Mouse (Mus musculus) layer of hippocampus, postnatal 36 days (tissue): Measurements from ENCODE around the gene Slc17a7. TPM values are rescaled to one million over a fixed set of nuclear protein-coding genes. Genes with fewer than 3 reads are reported as not detected.
A peak's percentile ranks its signal among the peaks of the same experiment; 100 is the strongest.
"Not testable (repeated sequence)": the region's sequence is repeated elsewhere in the genome, so short reads cannot be mapped to it uniquely, and the experiment has no call there.

ENCODE experiments used
- DNase-seq, 2 experiments: peaks; one replicate each; pipeline ENCODE4 v3.0.0; 2022
- total RNA-seq, 2 experiments: library from RNA; stranded (reverse); gene quantifications; 2 replicates each; pipeline ENCODE4 v1.2.3; 2021

The Slc17a7 gene
- total RNA-seq: 1,000 to 10,000 TPM; 1,360 to 1,418 TPM

DNA sequence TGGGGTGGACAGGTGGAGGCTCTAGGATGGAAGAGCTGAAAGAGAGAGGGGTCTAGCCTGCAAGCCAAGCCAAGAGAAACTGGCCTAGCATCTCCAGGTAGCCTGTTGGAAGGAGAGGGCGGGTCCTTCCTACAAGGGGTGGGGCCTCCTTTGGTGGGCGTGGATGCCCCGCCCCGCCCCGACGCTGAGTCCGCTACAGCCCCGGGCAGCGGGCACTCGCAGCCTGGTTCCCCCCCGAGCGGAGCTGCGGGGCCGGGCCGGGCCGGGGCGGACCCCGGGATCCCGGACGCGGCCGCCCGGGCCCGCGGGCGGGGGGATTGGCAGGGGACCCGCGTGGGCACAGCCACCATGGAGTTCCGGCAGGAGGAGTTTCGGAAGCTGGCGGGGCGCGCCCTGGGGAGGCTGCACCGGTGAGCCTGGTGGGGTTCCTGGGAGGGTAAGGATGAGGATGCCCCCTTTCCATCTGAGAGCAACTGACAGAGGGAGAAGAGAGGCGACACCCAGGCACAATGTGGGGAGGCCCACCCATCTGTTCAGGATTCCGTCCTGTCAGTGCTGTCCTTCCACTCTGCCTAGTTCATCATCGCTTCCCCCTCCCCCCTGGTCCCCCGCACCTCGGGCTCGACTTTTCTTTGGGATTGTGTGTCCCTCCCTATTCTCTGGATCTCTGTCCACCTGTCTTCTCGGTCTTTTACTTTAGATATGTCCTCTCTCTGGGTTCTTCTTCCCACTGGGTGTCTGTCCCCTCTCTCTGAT is at the start of gene Slc17a7:
TSS of gene Slc17a7 (plus strand) at position 215 of the 756 bp plus-strand sequence.
- DNase-seq: peak; percentile 68 to 73

- DNase-seq: no peak
These were observed 46.2 kb upstream of the Slc17a7 start for GRCm38 (mm10) chr7:45117566-45117965.

- no peak for DNase-seq
These were observed 45.4 kb upstream of the Slc17a7 start for GRCm38 (mm10) chr7:45118336-45118735.

DNA sequence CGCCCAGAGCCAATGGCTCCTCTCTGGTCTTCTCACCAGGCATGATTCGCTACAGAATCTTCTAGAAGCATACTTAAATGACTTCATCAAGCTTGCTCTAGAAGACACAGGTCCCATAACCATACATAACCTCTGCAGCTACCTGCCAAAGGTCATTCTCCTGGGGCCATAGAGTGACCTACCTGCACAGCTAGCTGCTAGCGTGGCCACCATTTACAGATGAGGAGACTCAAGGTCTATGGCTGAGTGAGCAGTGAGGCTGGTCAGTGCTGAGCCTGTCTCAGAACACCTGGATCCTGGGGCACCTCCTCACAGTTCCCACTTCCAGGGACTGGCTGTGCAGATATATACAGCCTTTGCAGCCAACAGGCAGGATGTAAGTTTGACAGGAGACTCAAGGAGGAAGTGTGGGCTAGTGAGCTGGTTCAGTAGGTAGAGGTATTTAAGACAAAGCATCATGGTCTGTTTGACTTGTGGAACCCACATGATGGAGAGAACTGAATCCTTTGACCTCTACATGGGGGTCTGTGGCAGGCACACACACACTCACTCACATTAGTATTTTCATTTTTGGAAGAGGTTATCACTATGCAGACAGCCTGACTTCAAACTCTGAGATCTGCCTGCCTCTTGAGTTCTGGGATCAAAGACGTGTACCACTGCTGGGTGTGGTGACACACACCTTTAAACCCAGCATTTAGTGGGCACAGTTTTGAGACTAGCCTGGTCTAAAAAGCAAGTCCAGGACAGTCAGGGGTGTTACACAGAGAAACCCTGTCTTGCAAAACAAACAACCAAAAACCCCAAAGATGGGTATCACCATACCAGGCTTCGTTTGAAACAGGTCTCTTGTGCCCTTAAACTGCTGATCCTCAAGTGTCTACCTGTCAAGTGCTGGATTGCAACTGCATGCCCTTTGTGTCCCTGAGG is 43.7 kb upstream of the Slc17a7 start:
- DNase-seq: no peak

DNA sequence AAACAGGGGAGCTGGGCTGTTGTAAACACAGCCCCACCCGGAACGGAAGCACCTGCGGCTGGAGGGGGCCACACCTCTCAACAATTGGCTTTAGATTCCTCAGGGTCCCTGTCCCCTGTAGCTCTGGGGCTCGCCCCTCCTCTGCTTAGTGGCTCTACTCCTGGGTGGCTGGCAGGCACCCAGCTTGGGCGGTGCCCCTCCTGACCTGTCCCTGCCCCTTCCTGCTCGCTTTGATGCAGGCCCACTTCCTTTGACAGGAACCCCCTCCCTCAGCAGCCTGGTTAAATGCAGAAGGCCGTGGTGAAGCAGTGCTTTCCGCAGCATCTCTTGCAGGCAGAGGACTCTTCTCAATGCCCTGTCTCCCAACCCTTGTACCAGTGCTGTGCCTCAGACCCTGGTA is 42.3 kb upstream of the Slc17a7 start:
- no peak for DNase-seq

- no peak for DNase-seq
These were observed 41.8 kb upstream of the Slc17a7 start for GRCm38 (mm10) chr7:45121966-45122365.

- no peak for DNase-seq
These were observed 41.1 kb upstream of the Slc17a7 start for GRCm38 (mm10) chr7:45122561-45123185.

DNA sequence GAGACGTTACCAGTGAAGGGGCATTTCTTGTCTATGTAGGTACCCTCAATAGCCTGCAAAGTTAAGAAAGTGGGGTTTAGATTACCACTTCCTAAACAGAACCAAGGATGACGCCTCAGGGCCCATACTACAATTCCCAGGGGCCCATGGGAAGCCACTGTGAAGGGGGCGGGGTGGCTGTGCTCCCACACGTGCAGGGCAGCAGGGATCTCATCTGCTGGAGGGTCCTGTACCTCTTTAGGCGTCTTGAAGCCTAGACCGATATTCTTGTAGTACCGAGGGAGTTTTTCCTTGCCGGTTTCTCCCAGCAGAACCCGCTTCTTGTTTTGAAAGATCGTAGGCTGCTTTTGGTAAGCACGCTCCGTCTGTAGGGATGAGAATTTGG is 40.6 kb upstream of the Slc17a7 start:
- DNase-seq: no peak

GRCm38 (mm10) chr7:45124224-45125143 is 39.3 kb upstream of the Slc17a7 start, which contains the start of gene Rps11:
TSS of gene Rps11 (minus strand) at chr7:45124439.
- peak; percentile 98 to 99 for DNase-seq

DNA sequence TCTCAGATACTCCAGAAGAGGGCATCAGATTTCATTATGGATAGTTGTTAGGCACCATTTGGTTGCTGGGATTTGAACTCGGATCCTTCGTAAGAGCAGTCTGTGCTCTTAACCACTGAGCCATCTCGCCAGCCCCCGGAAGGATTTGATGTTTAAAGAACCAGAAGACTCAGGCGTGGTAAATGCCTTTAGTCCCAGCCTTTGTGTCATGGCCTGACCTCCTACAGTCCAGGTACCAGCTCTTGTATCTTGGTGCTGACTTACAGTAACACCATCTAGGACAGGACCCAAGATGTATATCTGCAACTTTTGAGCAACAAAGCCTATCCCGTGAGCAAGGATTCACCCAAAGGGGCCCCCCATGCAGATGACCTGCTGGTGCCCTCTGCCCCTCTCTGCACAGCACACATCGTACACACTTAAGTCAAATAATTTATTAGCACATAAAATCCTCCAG is 38.6 kb upstream of the Slc17a7 start:
- no peak for DNase-seq

DNA sequence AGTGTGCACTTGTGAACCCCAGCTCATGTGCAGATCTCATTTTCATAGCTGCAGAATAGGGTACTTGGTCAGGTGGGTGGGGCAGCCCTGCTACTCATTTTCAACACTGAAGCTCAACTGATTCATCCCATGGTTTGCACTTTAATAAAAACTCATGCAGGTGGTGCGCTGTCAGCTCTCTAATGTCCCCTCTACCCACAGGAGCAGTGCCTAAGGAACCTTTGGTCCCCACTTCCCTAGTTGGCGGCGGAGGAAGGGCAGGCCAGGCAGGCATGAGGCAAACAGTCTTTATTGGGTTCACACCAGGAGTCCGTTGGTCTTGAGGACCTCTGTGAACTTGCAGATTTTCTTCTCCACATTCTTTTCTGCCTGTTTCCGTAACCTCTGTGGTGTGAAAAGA is 38.1 kb upstream of the Slc17a7 start:
- not testable (repeated sequence) for DNase-seq

- no peak for DNase-seq
These were observed 37.5 kb upstream of the Slc17a7 start for GRCm38 (mm10) chr7:45126147-45126843.

GRCm38 (mm10) chr7:45126844-45127699 is 36.7 kb upstream of the Slc17a7 start:
- no peak for DNase-seq

- DNase-seq: no peak
These were observed 36.0 kb upstream of the Slc17a7 start for GRCm38 (mm10) chr7:45127700-45128224.

- DNase-seq: peak; percentile 98 to 99
These were observed 35.0 kb upstream of the Slc17a7 start, which contains the start of gene Rpl13a for GRCm38 (mm10) chr7:45128624-45129246. TSS of gene Rpl13a (minus strand) at chr7:45128761.

- no peak for DNase-seq
These were observed 34.4 kb upstream of the Slc17a7 start for GRCm38 (mm10) chr7:45129318-45129717.

- no peak for DNase-seq
These were observed 33.8 kb upstream of the Slc17a7 start for GRCm38 (mm10) chr7:45129776-45130512.

GRCm38 (mm10) chr7:45131850-45132249 is 31.9 kb upstream of the Slc17a7 start:
- no peak for DNase-seq
